Mouse (Mus musculus) T-helper 17 cell (primary cell): ENCODE results near the gene Mthfr.

Experiments used
- in situ Hi-C, 2 experiments: fragments of 300-600 bp; cut with MboI, MseI; formaldehyde crosslinking; loops; 1 replicate in 1 of 2; 2 replicates in 1 of 2; pipeline ENCODE4 v1.15.1; 2025; ENCODE audit warnings: high pct_unique_total_duplicates in 2 of 2

Gene Mthfr

GRCm38 (mm10) chr4:148038600-148039253, at the start of gene Mthfr, which contains the start of gene Clcn6:
Gene Mthfr, plus strand, starts transcription at chr4:148039077.
Gene Clcn6, minus strand, starts transcription at chr4:148038821.
- in situ Hi-C loops: no loop called here

- in situ Hi-C loops: no loop called here
Observed at GRCm38 (mm10) chr4:147993571-147994095, 45.2 kb upstream of the Mthfr start.

GRCm38 (mm10) chr4:147995311-147995710, 43.6 kb upstream of the Mthfr start:
- in situ Hi-C loops: no loop called here

GRCm38 (mm10) chr4:148000202-148000772, 38.6 kb upstream of the Mthfr start, which contains the start of gene Nppa:
Gene Nppa, plus strand, starts transcription at chr4:148000722.
- in situ Hi-C loops: loop anchor here in 1 of 2 experiments (5.0 kb wide), 1 partner anchor 43 kb away; no protein-coding TSS in a partner anchor

GRCm38 (mm10) chr4:148001013-148001789, 37.7 kb upstream of the Mthfr start:
- in situ Hi-C loops: loop anchor here in 1 of 2 experiments (5.0 kb wide), 1 partner anchor 44 kb away; no protein-coding TSS in a partner anchor

- in situ Hi-C loops: loop anchor here in 1 of 2 experiments (5.0 kb wide), 1 partner anchor 45 kb away; no protein-coding TSS in a partner anchor
Observed at GRCm38 (mm10) chr4:148001866-148002265, 37.0 kb upstream of the Mthfr start.

GRCm38 (mm10) chr4:148004361-148004760, 34.5 kb upstream of the Mthfr start:
- in situ Hi-C loops: loop anchor here in 1 of 2 experiments (5.0 kb wide), 1 partner anchor 47 kb away; no protein-coding TSS in a partner anchor

- in situ Hi-C loops: loop anchor here in 1 of 2 experiments (5.0 kb wide), 1 partner anchor 46 kb away; no protein-coding TSS in a partner anchor
Observed at GRCm38 (mm10) chr4:148008412-148008811, 30.5 kb upstream of the Mthfr start.

GRCm38 (mm10) chr4:148009641-148010040, 29.2 kb upstream of the Mthfr start:
- in situ Hi-C loops: loop anchor here in 1 of 2 experiments (5.0 kb wide), 1 partner anchor 47 kb away; no protein-coding TSS in a partner anchor

- in situ Hi-C loops: no loop called here
Observed at GRCm38 (mm10) chr4:148011332-148011731, 27.5 kb upstream of the Mthfr start.

GRCm38 (mm10) chr4:148012216-148012615, 26.7 kb upstream of the Mthfr start:
- in situ Hi-C loops: no loop called here

- in situ Hi-C loops: no loop called here
Observed at GRCm38 (mm10) chr4:148015418-148015817, 23.5 kb upstream of the Mthfr start.

- in situ Hi-C loops: no loop called here
Observed at GRCm38 (mm10) chr4:148016981-148017380, 21.9 kb upstream of the Mthfr start.

GRCm38 (mm10) chr4:148018410-148018809, 20.5 kb upstream of the Mthfr start:
- in situ Hi-C loops: no loop called here

GRCm38 (mm10) chr4:148024003-148024402, 14.9 kb upstream of the Mthfr start:
- in situ Hi-C loops: no loop called here

GRCm38 (mm10) chr4:148029297-148029696, 9.6 kb upstream of the Mthfr start:
- in situ Hi-C loops: no loop called here

GRCm38 (mm10) chr4:148030506-148030905, 8.4 kb upstream of the Mthfr start:
- in situ Hi-C loops: no loop called here

GRCm38 (mm10) chr4:148033858-148034410, 4.9 kb upstream of the Mthfr start:
- in situ Hi-C loops: no loop called here

GRCm38 (mm10) chr4:148035440-148035839, 3.4 kb upstream of the Mthfr start:
- in situ Hi-C loops: no loop called here

- in situ Hi-C loops: no loop called here
Observed at GRCm38 (mm10) chr4:148038079-148038599, 738 bp upstream of the Mthfr start.
